Mouse (Mus musculus): ENCODE data around the gene Smurf1. TPM values are rescaled to one million over a fixed set of nuclear protein-coding genes. Genes with fewer than 3 reads are reported as not detected.

The Smurf1 gene
- total RNA-seq, 2 experiments from 2014 or later = 30.1 to 34.3 TPM

GRCm38 (mm10) chr5:144963401-144963800, 2.2 kb downstream of the Smurf1 start:
- DNase-seq (ENCODE audit: extremely low spot score in 1 of 2, low spot score in 1 of 2) = no peak

GRCm38 (mm10) chr5:144958271-144958670, 7.4 kb downstream of the Smurf1 start:
- no peak for DNase-seq (ENCODE audit: extremely low spot score in 1 of 2, low spot score in 1 of 2)

- no peak for DNase-seq (ENCODE audit: extremely low spot score in 1 of 2, low spot score in 1 of 2)
Measured at GRCm38 (mm10) chr5:144954432-144954831, 11.2 kb downstream of the Smurf1 start.

GRCm38 (mm10) chr5:144952592-144952991, 13.1 kb downstream of the Smurf1 start:
- no peak for DNase-seq (ENCODE audit: extremely low spot score in 1 of 2, low spot score in 1 of 2)

GRCm38 (mm10) chr5:144950428-144951051, 15.1 kb downstream of the Smurf1 start:
- DNase-seq (ENCODE audit: extremely low spot score in 1 of 2, low spot score in 1 of 2) = no peak

GRCm38 (mm10) chr5:144949856-144950255, 15.8 kb downstream of the Smurf1 start:
- DNase-seq (ENCODE audit: extremely low spot score in 1 of 2, low spot score in 1 of 2) = no peak

GRCm38 (mm10) chr5:144948422-144948821, 17.2 kb downstream of the Smurf1 start:
- DNase-seq (ENCODE audit: extremely low spot score in 1 of 2, low spot score in 1 of 2) = no peak

GRCm38 (mm10) chr5:144948002-144948401, 17.6 kb downstream of the Smurf1 start:
- DNase-seq (ENCODE audit: extremely low spot score in 1 of 2, low spot score in 1 of 2) = no peak

GRCm38 (mm10) chr5:144946032-144946431, 19.6 kb downstream of the Smurf1 start:
- DNase-seq (ENCODE audit: extremely low spot score in 1 of 2, low spot score in 1 of 2) = no peak

GRCm38 (mm10) chr5:144944932-144945331, 20.7 kb downstream of the Smurf1 start:
- DNase-seq (ENCODE audit: extremely low spot score in 1 of 2, low spot score in 1 of 2) = no peak

GRCm38 (mm10) chr5:144944370-144944769, 21.3 kb downstream of the Smurf1 start:
- DNase-seq (ENCODE audit: extremely low spot score in 1 of 2, low spot score in 1 of 2) = no peak

- DNase-seq (ENCODE audit: extremely low spot score in 1 of 2, low spot score in 1 of 2) = no peak
Measured at GRCm38 (mm10) chr5:144943346-144943745, 22.3 kb downstream of the Smurf1 start.

- DNase-seq (ENCODE audit: extremely low spot score in 1 of 2, low spot score in 1 of 2) = no peak
Measured at GRCm38 (mm10) chr5:144942431-144942830, 23.2 kb downstream of the Smurf1 start.

GRCm38 (mm10) chr5:144940904-144941303, 24.7 kb downstream of the Smurf1 start:
- no peak for DNase-seq (ENCODE audit: extremely low spot score in 1 of 2, low spot score in 1 of 2)

- DNase-seq (ENCODE audit: extremely low spot score in 1 of 2, low spot score in 1 of 2) = no peak
Measured at GRCm38 (mm10) chr5:144937304-144937703, 28.3 kb downstream of the Smurf1 start.

GRCm38 (mm10) chr5:144933486-144933885, 32.2 kb downstream of the Smurf1 start:
- DNase-seq (ENCODE audit: extremely low spot score in 1 of 2, low spot score in 1 of 2) = no peak

- DNase-seq (ENCODE audit: extremely low spot score in 1 of 2, low spot score in 1 of 2) = no peak
Measured at GRCm38 (mm10) chr5:144931841-144932240, 33.8 kb downstream of the Smurf1 start.

GRCm38 (mm10) chr5:144928856-144929713, 36.6 kb downstream of the Smurf1 start:
- DNase-seq (ENCODE audit: extremely low spot score in 1 of 2, low spot score in 1 of 2) = no peak

GRCm38 (mm10) chr5:144926275-144926674, 39.4 kb downstream of the Smurf1 start:
- DNase-seq (ENCODE audit: extremely low spot score in 1 of 2, low spot score in 1 of 2) = no peak

- DNase-seq (ENCODE audit: extremely low spot score in 1 of 2, low spot score in 1 of 2) = no peak
Measured at GRCm38 (mm10) chr5:144923351-144923750, 42.3 kb downstream of the Smurf1 start.

- no peak for DNase-seq (ENCODE audit: extremely low spot score in 1 of 2, low spot score in 1 of 2)
Measured at GRCm38 (mm10) chr5:144919790-144920189, 45.9 kb downstream of the Smurf1 start.

- no peak for DNase-seq (ENCODE audit: extremely low spot score in 1 of 2, low spot score in 1 of 2)
Measured at GRCm38 (mm10) chr5:144919194-144919593, 46.5 kb downstream of the Smurf1 start.
